Mouse (Mus musculus): ENCODE results near the gene Zbtb1. TPM values are rescaled to one million over a fixed set of nuclear protein-coding genes. Genes with fewer than 3 reads are reported as not detected.
A peak's percentile ranks its signal among the peaks of the same experiment; 100 is the strongest.

Zbtb1 gene
- total and polyA plus RNA-seq, 3 experiments = 6.4 to 27.2 (median 24.8) TPM

- Histone ChIP-seq H3K27me3 (ENCODE audit: insufficient read depth, low read length) (no peaks in the 10 kb centered on the region), H3K36me3 (replicated peaks) (peaks cover 20% of the 10 kb centered on the region), H3K4me3 (ENCODE audit: low read depth, low read length) (no peak overlapping the region), H3K4me1 (ENCODE audit: insufficient read depth, low read depth, low read length) (peaks cover 14% of the 10 kb centered on the region; the same call in 1 of the 2 replicates), H3K9me3 (replicated peaks) (no peaks in the 10 kb centered on the region)
- DNase-seq (ENCODE audit: low spot score) = no peak
- ATAC-seq (ENCODE audit: extremely low read depth, insufficient number of reproducible peaks, low FRiP score, poor library complexity, severe bottlenecking) = no peak
- TF ChIP-seq GATA1 (IDR thresholded peaks at IDR 0.05; ENCODE audit: borderline replicate concordance, low read length) (no peak), POLR2AphosphoS5 (IDR thresholded peaks at IDR 0.05; ENCODE audit: insufficient replicate concordance, low read depth, low read length) (no peak), GATA2 (IDR thresholded peaks at IDR 0.05; ENCODE audit: borderline replicate concordance, low read depth, low read length) (no peak), CTCF (IDR thresholded peaks at IDR 0.05; ENCODE audit: low read depth, low read length) (no peak), TAL1 (conservative IDR thresholded peaks at IDR 0.05; ENCODE audit: low read depth, low read length) (no peak)
Observed at GRCm38 (mm10) chr12:76335641-76336040, 34.4 kb upstream of the Zbtb1 start.

- DNase-seq (ENCODE audit: low spot score) = no peak
- Histone ChIP-seq H3K4me3 (ENCODE audit: low read depth, low read length) (no peak overlapping the region), H3K27me3 (ENCODE audit: insufficient read depth, low read length) (no peaks in the 10 kb centered on the region), H3K9me3 (replicated peaks) (no peaks in the 10 kb centered on the region), H3K36me3 (replicated peaks) (peaks cover 14% of the 10 kb centered on the region), H3K4me1 (ENCODE audit: insufficient read depth, low read depth, low read length) (peaks cover 15% of the 10 kb centered on the region; the same call in 1 of the 2 replicates)
- no peak for ATAC-seq (ENCODE audit: extremely low read depth, insufficient number of reproducible peaks, low FRiP score, poor library complexity, severe bottlenecking)
- TF ChIP-seq POLR2AphosphoS5 (IDR thresholded peaks at IDR 0.05; ENCODE audit: insufficient replicate concordance, low read depth, low read length) (no peak), GATA1 (IDR thresholded peaks at IDR 0.05; ENCODE audit: borderline replicate concordance, low read length) (no peak), CTCF (IDR thresholded peaks at IDR 0.05; ENCODE audit: low read depth, low read length) (no peak), GATA2 (IDR thresholded peaks at IDR 0.05; ENCODE audit: borderline replicate concordance, low read depth, low read length) (no peak)
Observed at GRCm38 (mm10) chr12:76336111-76336965, 33.7 kb upstream of the Zbtb1 start.

- ATAC-seq (ENCODE audit: extremely low read depth, insufficient number of reproducible peaks, low FRiP score, poor library complexity, severe bottlenecking) (no peak), DNase-seq (ENCODE audit: low spot score) (peak; percentile 30)
- peaks cover 37% of the 10 kb centered on the region for H3K36me3 ChIP-seq (replicated peaks)
- TF ChIP-seq TAL1 (conservative IDR thresholded peaks at IDR 0.05; ENCODE audit: low read depth, low read length) = no peak
- no peak for TF ChIP-seq GATA1 (IDR thresholded peaks at IDR 0.05; ENCODE audit: borderline replicate concordance, low read length)
- TF ChIP-seq CTCF (IDR thresholded peaks at IDR 0.05; ENCODE audit: low read depth, low read length) = peak; percentile 53; the same call in 1 of the 2 replicates
- no peak for TF ChIP-seq GATA2 (IDR thresholded peaks at IDR 0.05; ENCODE audit: borderline replicate concordance, low read depth, low read length)
- no peak for TF ChIP-seq POLR2AphosphoS5 (IDR thresholded peaks at IDR 0.05; ENCODE audit: insufficient replicate concordance, low read depth, low read length)
- H3K4me1 ChIP-seq (ENCODE audit: insufficient read depth, low read depth, low read length) = peaks cover 17% of the 10 kb centered on the region
- H3K4me3 ChIP-seq (ENCODE audit: low read depth, low read length) = no peak overlapping the region
- no peaks in the 10 kb centered on the region for H3K27me3 ChIP-seq (ENCODE audit: insufficient read depth, low read length)
- H3K9me3 ChIP-seq (replicated peaks) = no peaks in the 10 kb centered on the region
Observed at GRCm38 (mm10) chr12:76341080-76341479, 29.0 kb upstream of the Zbtb1 start.

GRCm38 (mm10) chr12:76345759-76346455 lies 24.2 kb upstream of the Zbtb1 start:
- no peaks in the 10 kb centered on the region for H3K9me3 ChIP-seq (replicated peaks)
- ATAC-seq (ENCODE audit: extremely low read depth, insufficient number of reproducible peaks, low FRiP score, poor library complexity, severe bottlenecking) (peak; percentile 28; the same call in 1 of the 2 replicates), DNase-seq (ENCODE audit: low spot score) (no peak)
- H3K4me3 ChIP-seq (ENCODE audit: low read depth, low read length) = no peak overlapping the region
- H3K27me3 ChIP-seq (ENCODE audit: insufficient read depth, low read length) = no peaks in the 10 kb centered on the region
- TF ChIP-seq TAL1 (conservative IDR thresholded peaks at IDR 0.05; ENCODE audit: low read depth, low read length) (no peak), POLR2AphosphoS5 (IDR thresholded peaks at IDR 0.05; ENCODE audit: insufficient replicate concordance, low read depth, low read length) (no peak), CTCF (IDR thresholded peaks at IDR 0.05; ENCODE audit: low read depth, low read length) (no peak), GATA2 (IDR thresholded peaks at IDR 0.05; ENCODE audit: borderline replicate concordance, low read depth, low read length) (no peak), GATA1 (IDR thresholded peaks at IDR 0.05; ENCODE audit: borderline replicate concordance, low read length) (no peak)
- H3K36me3 ChIP-seq (replicated peaks) = peaks cover 72% of the 10 kb centered on the region
- peaks cover 19% of the 10 kb centered on the region for H3K4me1 ChIP-seq (ENCODE audit: insufficient read depth, low read depth, low read length)

GRCm38 (mm10) chr12:76349680-76350220 lies 20.3 kb upstream of the Zbtb1 start:
- no peak for ATAC-seq (ENCODE audit: extremely low read depth, insufficient number of reproducible peaks, low FRiP score, poor library complexity, severe bottlenecking)
- H3K4me1 ChIP-seq (ENCODE audit: insufficient read depth, low read depth, low read length) = peaks cover 23% of the 10 kb centered on the region
- H3K4me3 ChIP-seq (ENCODE audit: low read depth, low read length) = no peak overlapping the region
- no peaks in the 10 kb centered on the region for H3K27me3 ChIP-seq (ENCODE audit: insufficient read depth, low read length)
- H3K36me3 ChIP-seq (replicated peaks) = peaks cover 78% of the 10 kb centered on the region
- no peak for DNase-seq (ENCODE audit: low spot score)
- TF ChIP-seq CTCF (IDR thresholded peaks at IDR 0.05; ENCODE audit: low read depth, low read length) (no peak), POLR2AphosphoS5 (IDR thresholded peaks at IDR 0.05; ENCODE audit: insufficient replicate concordance, low read depth, low read length) (no peak), TAL1 (conservative IDR thresholded peaks at IDR 0.05; ENCODE audit: low read depth, low read length) (no peak), GATA1 (IDR thresholded peaks at IDR 0.05; ENCODE audit: borderline replicate concordance, low read length) (no peak), GATA2 (IDR thresholded peaks at IDR 0.05; ENCODE audit: borderline replicate concordance, low read depth, low read length) (no peak)
- H3K9me3 ChIP-seq (replicated peaks) = no peaks in the 10 kb centered on the region

GRCm38 (mm10) chr12:76360868-76361267 lies 9.2 kb upstream of the Zbtb1 start:
- Histone ChIP-seq H3K4me3 (ENCODE audit: low read depth, low read length) (no peak overlapping the region), H3K36me3 (replicated peaks) (peaks cover 52% of the 10 kb centered on the region), H3K9me3 (replicated peaks) (no peaks in the 10 kb centered on the region), H3K4me1 (ENCODE audit: insufficient read depth, low read depth, low read length) (peaks cover 61% of the 10 kb centered on the region), H3K27me3 (ENCODE audit: insufficient read depth, low read length) (no peaks in the 10 kb centered on the region)
- DNase-seq (ENCODE audit: low spot score) (no peak), ATAC-seq (ENCODE audit: extremely low read depth, insufficient number of reproducible peaks, low FRiP score, poor library complexity, severe bottlenecking) (no peak)
- no peak for TF ChIP-seq GATA2 (IDR thresholded peaks at IDR 0.05; ENCODE audit: borderline replicate concordance, low read depth, low read length)
- no peak for TF ChIP-seq CTCF (IDR thresholded peaks at IDR 0.05; ENCODE audit: low read depth, low read length)
- no peak for TF ChIP-seq POLR2AphosphoS5 (IDR thresholded peaks at IDR 0.05; ENCODE audit: insufficient replicate concordance, low read depth, low read length)
- no peak for TF ChIP-seq GATA1 (IDR thresholded peaks at IDR 0.05; ENCODE audit: borderline replicate concordance, low read length)
- TF ChIP-seq TAL1 (conservative IDR thresholded peaks at IDR 0.05; ENCODE audit: low read depth, low read length) = no peak
